Mouse (Mus musculus) CH12.LX (cell line): ENCODE data around the gene Itpk1.
A peak's percentile ranks its signal among the peaks of the same experiment; 100 is the strongest.

Source experiments
- E2F4 ChIP-seq: IDR thresholded peaks from 2 replicates; pipeline ENCODE4 v1.6.1; 2011; ENCODE audit warnings: low read depth, low read length, improper control_type of control experiment; ENCODE audit not compliant: insufficient replicate concordance
- EP300 ChIP-seq: IDR thresholded peaks from 2 replicates; pipeline ENCODE4 v1.6.1; 2011; ENCODE audit warnings: low read length, improper control_type of control experiment
- MEF2A ChIP-seq: IDR thresholded peaks from 2 replicates; pipeline ENCODE4 v1.6.1; 2014; ENCODE audit warnings: low read depth, mild to moderate bottlenecking, inconsistent platforms, low read length, improper control_type of control experiment, borderline replicate concordance
- MYC ChIP-seq: IDR thresholded peaks from 2 replicates; pipeline ENCODE4 v1.6.1; 2011; ENCODE audit warnings: low read depth, mild to moderate bottlenecking, improper control_type of control experiment, low read length
- TCF12 ChIP-seq: IDR thresholded peaks from 2 replicates; pipeline ENCODE4 v1.6.1; 2014; ENCODE audit warnings: low read depth, mild to moderate bottlenecking, inconsistent platforms, low read length, improper control_type of control experiment
- ZNF384 ChIP-seq: IDR thresholded peaks from 2 replicates; pipeline ENCODE4 v1.6.1; 2012; ENCODE audit warnings: low read depth, low read length, improper control_type of control experiment, inconsistent platforms

- no peak for TF ChIP-seq ZNF384
- no peak for TF ChIP-seq EP300
- no peak for TF ChIP-seq MEF2A
- TF ChIP-seq MYC: 0 out of 2 replicates have a peak, but pooled peaks have one; percentile 14
- TF ChIP-seq TCF12: peak; percentile 59; the same call in 1 of the 2 replicates
- no peak for TF ChIP-seq E2F4
Observed at GRCm38 (mm10) chr12:102696635-102697354, 7.9 kb downstream of the Itpk1 start.
